Mouse (Mus musculus) kidney, embryonic 16.5 days (tissue): ENCODE data around the gene Hacl1. TPM values are rescaled to one million over a fixed set of nuclear protein-coding genes. Genes with fewer than 3 reads are reported as not detected.

Experiments
- ATAC-seq: fragments of 200-750 bp; cut with Nextera tagmentation; 2 replicates; pipeline ENCODE4 v1.8.0; 2017; ENCODE audit warnings: moderate TSS enrichment; ENCODE audit not compliant: low FRiP score, low TSS enrichment
- H3K27ac ChIP-seq: fragments of 300-500 bp; sonication (generic); 2 replicates; pipeline ENCODE4 v1.5.1; 2014; ENCODE audit warnings: low read length
- H3K27me3 ChIP-seq: fragments of 300-500 bp; sonication (generic); 2 replicates; pipeline ENCODE4 v1.6.1; 2014; ENCODE audit warnings: low read length, control low read depth, mixed read lengths; ENCODE audit not compliant: insufficient read depth
- H3K36me3 ChIP-seq: fragments of 300-500 bp; sonication (generic); 2 replicates; pipeline ENCODE4 v1.6.1; 2014; ENCODE audit warnings: low read length, control low read depth, mixed read lengths; ENCODE audit not compliant: insufficient read depth
- H3K4me1 ChIP-seq: fragments of 300-500 bp; sonication (generic); 2 replicates; pipeline ENCODE4 v1.6.1; 2014; ENCODE audit warnings: low read length, control low read depth, mixed read lengths; ENCODE audit not compliant: insufficient read depth
- H3K4me2 ChIP-seq: fragments of 300-500 bp; sonication (generic); replicated peaks from 2 replicates; pipeline ENCODE4 v1.6.1; 2014; ENCODE audit warnings: low read depth, low read length
- H3K4me3 ChIP-seq: fragments of 300-500 bp; sonication (generic); 2 replicates; pipeline ENCODE4 v1.5.1; 2014; ENCODE audit warnings: mild to moderate bottlenecking, low read length
- H3K9ac ChIP-seq: fragments of 300-500 bp; sonication (generic); replicated peaks from 2 replicates; pipeline ENCODE4 v1.6.1; 2014; ENCODE audit warnings: low read length
- H3K9me3 ChIP-seq: fragments of 300-500 bp; sonication (generic); 2 replicates; pipeline ENCODE4 v1.6.1; 2016; ENCODE audit warnings: low read length, control low read depth
- WGBS: fragments of 180-500 bp; shearing (Covaris S2); extraction: QIAGEN DNeasy Blood & Tissue Kit; methylation state at CpG from one replicate; pipeline ENCODE4 v1.1.7; 2014; 5-methylcytosine and 5-hydroxymethylcytosine counted together
- polyA plus RNA-seq: library from polyadenylated mRNA; unstranded; fragments of >200 nt; fragmentation: Nextera tagmentation; extraction: Ambion mirVana; gene quantifications from 2 replicates; pipeline ENCODE4 v1.2.1, GENCODE M21; 2015

Gene Hacl1
- polyA plus RNA-seq, 1 experiment from 2014 or later: 39.3 TPM

- Histone ChIP-seq H3K9me3 (no peaks in the 10 kb centered on the region), H3K4me1 (peaks cover 18% of the 10 kb centered on the region), H3K36me3 (no peaks in the 10 kb centered on the region), H3K9ac (no peak overlapping the region), H3K27me3 (no peaks in the 10 kb centered on the region), H3K27ac (no peak overlapping the region), H3K4me2 (no peak overlapping the region), H3K4me3 (no peak overlapping the region)
- 52% methylated on average over 7 of the region's 7 CpGs for WGBS
- ATAC-seq: no peak; the same call in 1 of the 2 replicates
Observed at GRCm38 (mm10) chr14:31569151-31569631, 71.9 kb downstream of the Hacl1 start.

GRCm38 (mm10) chr14:31565478-31566212, 75.4 kb downstream of the Hacl1 start:
- H3K9ac ChIP-seq: no peak overlapping the region
- no peak overlapping the region for H3K4me3 ChIP-seq
- H3K9me3 ChIP-seq: no peaks in the 10 kb centered on the region
- H3K27ac ChIP-seq: peak overlapping the region; percentile 64
- H3K4me2 ChIP-seq: no peak overlapping the region
- peaks cover 27% of the 10 kb centered on the region for H3K4me1 ChIP-seq
- WGBS: 26% methylated on average over 9 of the region's 9 CpGs
- ATAC-seq: peak; percentile 73
- peaks cover 2% of the 10 kb centered on the region; the same call in 1 of the 2 replicates for H3K27me3 ChIP-seq
- H3K36me3 ChIP-seq: no peaks in the 10 kb centered on the region

- Histone ChIP-seq H3K27me3 (peaks cover 2% of the 10 kb centered on the region; the same call in 1 of the 2 replicates), H3K27ac (peak overlapping the region; percentile 64), H3K4me2 (no peak overlapping the region), H3K9ac (no peak overlapping the region), H3K4me1 (peaks cover 29% of the 10 kb centered on the region), H3K4me3 (no peak overlapping the region), H3K36me3 (no peaks in the 10 kb centered on the region), H3K9me3 (no peaks in the 10 kb centered on the region)
- WGBS: 6% methylated on average over 6 of the region's 6 CpGs
- ATAC-seq: peak; percentile 83
Observed at GRCm38 (mm10) chr14:31564452-31565179, 76.5 kb downstream of the Hacl1 start.

GRCm38 (mm10) chr14:31560886-31561285, 80.2 kb downstream of the Hacl1 start:
- H3K36me3 ChIP-seq: no peaks in the 10 kb centered on the region
- WGBS: 13% methylated on average over 5 of the region's 5 CpGs
- no peak overlapping the region for H3K9ac ChIP-seq
- no peak for ATAC-seq
- H3K4me1 ChIP-seq: peaks cover 33% of the 10 kb centered on the region
- H3K4me2 ChIP-seq: no peak overlapping the region
- no peak overlapping the region for H3K27ac ChIP-seq
- H3K9me3 ChIP-seq: no peaks in the 10 kb centered on the region
- no peak overlapping the region for H3K4me3 ChIP-seq
- peaks cover 2% of the 10 kb centered on the region; the same call in 1 of the 2 replicates for H3K27me3 ChIP-seq

GRCm38 (mm10) chr14:31559216-31559615, 81.9 kb downstream of the Hacl1 start:
- 36% methylated on average over 5 of the region's 5 CpGs for WGBS

GRCm38 (mm10) chr14:31557784-31558183, 83.3 kb downstream of the Hacl1 start:
- Histone ChIP-seq H3K36me3 (no peaks in the 10 kb centered on the region), H3K9ac (no peak overlapping the region), H3K4me3 (no peak overlapping the region), H3K27me3 (peaks cover 2% of the 10 kb centered on the region; the same call in 1 of the 2 replicates), H3K27ac (no peak overlapping the region), H3K4me2 (no peak overlapping the region), H3K4me1 (peaks cover 13% of the 10 kb centered on the region), H3K9me3 (no peaks in the 10 kb centered on the region)
- WGBS: 39% methylated on average over 9 of the region's 9 CpGs
- ATAC-seq: peak; percentile 43; the same call in 1 of the 2 replicates

More at GRCm38 (mm10) chr14:31559216-31559615, 81.9 kb downstream of the Hacl1 start:
- Histone ChIP-seq H3K4me3 (no peak overlapping the region), H3K9ac (no peak overlapping the region), H3K27ac (no peak overlapping the region), H3K36me3 (no peaks in the 10 kb centered on the region), H3K27me3 (peaks cover 2% of the 10 kb centered on the region; the same call in 1 of the 2 replicates), H3K4me2 (no peak overlapping the region), H3K4me1 (peaks cover 17% of the 10 kb centered on the region), H3K9me3 (no peaks in the 10 kb centered on the region)
- ATAC-seq: no peak

- peak; percentile 53; the same call in 1 of the 2 replicates for ATAC-seq
- no peak overlapping the region for H3K9ac ChIP-seq
- H3K27ac ChIP-seq: 0 out of 2 replicates have a peak overlapping the region, but pooled peaks have one; percentile 3
Observed at GRCm38 (mm10) chr14:31557273-31557672, 83.8 kb downstream of the Hacl1 start.

GRCm38 (mm10) chr14:31556526-31557260, 84.4 kb downstream of the Hacl1 start:
- H3K27me3 ChIP-seq: no peaks in the 10 kb centered on the region
- no peak overlapping the region for H3K4me2 ChIP-seq
- WGBS: 81% methylated on average over 9 of the region's 9 CpGs
- H3K4me1 ChIP-seq: peaks cover 13% of the 10 kb centered on the region
- H3K9me3 ChIP-seq: no peaks in the 10 kb centered on the region
- no peaks in the 10 kb centered on the region for H3K36me3 ChIP-seq
- 0 out of 2 replicates have a peak overlapping the region, but pooled peaks have one; percentile 3 for H3K27ac ChIP-seq
- no peak overlapping the region for H3K9ac ChIP-seq
- no peak for ATAC-seq
- no peak overlapping the region for H3K4me3 ChIP-seq

More at GRCm38 (mm10) chr14:31557273-31557672, 83.8 kb downstream of the Hacl1 start:
- no peaks in the 10 kb centered on the region for H3K27me3 ChIP-seq
- 49% methylated on average over 8 of the region's 8 CpGs for WGBS
- H3K9me3 ChIP-seq: no peaks in the 10 kb centered on the region
- H3K4me1 ChIP-seq: peaks cover 13% of the 10 kb centered on the region
- H3K36me3 ChIP-seq: no peaks in the 10 kb centered on the region
- no peak overlapping the region for H3K4me2 ChIP-seq
- H3K4me3 ChIP-seq: no peak overlapping the region

GRCm38 (mm10) chr14:31555963-31556434, 85.1 kb downstream of the Hacl1 start:
- Histone ChIP-seq H3K27me3 (no peaks in the 10 kb centered on the region), H3K9me3 (no peaks in the 10 kb centered on the region), H3K4me1 (peaks cover 11% of the 10 kb centered on the region), H3K36me3 (no peaks in the 10 kb centered on the region), H3K4me3 (no peak overlapping the region), H3K27ac (0 out of 2 replicates have a peak overlapping the region, but pooled peaks have one; percentile 17), H3K9ac (no peak overlapping the region), H3K4me2 (no peak overlapping the region)
- ATAC-seq: no peak
- WGBS: 32% methylated on average over 14 of the region's 14 CpGs
